Mouse (Mus musculus): ENCODE measurements around the gene F9.
A peak's percentile ranks its signal among the peaks of the same experiment; 100 is the strongest.
"Not testable (repeated sequence)": the region's sequence is repeated elsewhere in the genome, so short reads cannot be mapped to it uniquely, and the experiment has no call there.

The F9 gene

DNA sequence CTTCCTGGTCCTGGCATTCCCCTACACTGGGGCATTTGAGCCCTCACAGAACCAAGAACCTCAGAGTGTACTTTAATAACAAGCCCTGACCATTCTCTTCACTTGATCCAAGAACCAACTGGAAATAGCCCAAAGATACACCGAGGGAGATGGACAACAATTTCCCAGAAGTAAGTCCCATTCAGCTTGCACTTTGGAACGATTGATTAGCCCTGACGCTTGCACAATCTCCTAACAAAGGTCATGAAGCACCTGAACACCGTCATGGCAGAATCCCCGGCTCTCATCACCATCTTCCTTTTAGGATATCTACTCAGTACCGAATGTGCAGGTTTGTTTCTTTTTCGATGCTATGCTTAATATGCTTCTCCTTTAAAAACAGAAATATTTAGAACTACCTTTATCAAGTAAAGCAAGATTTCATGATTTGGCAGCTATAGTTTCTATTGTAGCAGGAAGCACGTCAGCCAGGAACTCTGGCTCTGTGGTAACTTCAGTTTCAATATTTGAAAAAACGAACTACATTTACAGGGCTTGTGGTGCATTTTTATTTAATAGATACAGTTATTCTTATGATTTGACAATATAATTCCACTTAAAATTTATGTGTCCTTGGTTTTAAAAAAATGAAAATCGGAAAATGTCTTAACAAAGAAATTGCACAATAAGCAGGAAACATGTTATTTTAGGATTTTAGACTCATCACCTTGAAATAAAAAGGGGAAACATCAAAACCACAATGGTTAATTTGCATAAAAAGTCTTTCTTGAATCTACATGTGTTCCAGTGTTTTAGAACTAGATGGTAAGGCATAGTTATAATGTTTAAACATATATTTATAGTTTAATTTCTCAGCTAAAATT, at the start of gene F9:
TSS of gene F9 (plus strand) at position 244 of the 863 bp plus-strand sequence.
- no peak for DNase-seq

DNA sequence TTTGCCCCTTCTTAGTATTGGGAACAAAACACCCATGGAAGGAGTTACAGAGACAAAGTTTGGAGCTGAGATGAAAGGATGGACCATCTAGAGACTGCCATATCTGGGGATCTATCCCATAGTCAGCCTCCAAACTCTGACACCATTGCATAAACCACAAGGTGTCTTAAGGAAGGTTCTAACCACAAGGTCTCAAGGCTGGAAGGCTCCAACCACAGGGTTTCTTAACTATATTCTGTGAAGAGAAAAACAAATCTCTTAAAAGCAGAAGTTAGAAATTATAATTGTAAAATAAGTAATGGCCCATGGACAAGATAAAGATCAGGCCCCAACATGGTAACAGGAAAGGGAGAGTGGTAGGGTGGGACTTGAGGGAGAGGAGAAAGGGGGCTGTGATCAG, 29.5 kb upstream of the F9 start:
- not testable (repeated sequence) for DNase-seq

DNA sequence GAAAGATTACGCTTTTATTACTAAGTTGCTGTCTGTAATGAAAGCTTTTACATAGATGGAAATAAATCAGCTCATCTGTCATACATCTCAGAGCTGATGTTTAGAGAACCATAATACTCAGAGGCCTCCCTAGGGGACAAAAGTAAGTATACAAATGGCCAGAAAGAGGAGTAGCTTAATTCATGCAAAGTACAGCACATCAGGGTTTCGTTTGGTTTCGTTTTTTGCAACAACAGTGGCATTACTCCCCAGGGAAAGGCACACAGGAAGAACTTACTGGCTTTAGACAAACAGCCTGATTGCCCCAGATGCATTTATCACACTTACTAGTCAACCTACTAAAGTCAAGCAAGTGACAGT, 800 bp downstream of the F9 start:
- no peak for DNase-seq

DNA sequence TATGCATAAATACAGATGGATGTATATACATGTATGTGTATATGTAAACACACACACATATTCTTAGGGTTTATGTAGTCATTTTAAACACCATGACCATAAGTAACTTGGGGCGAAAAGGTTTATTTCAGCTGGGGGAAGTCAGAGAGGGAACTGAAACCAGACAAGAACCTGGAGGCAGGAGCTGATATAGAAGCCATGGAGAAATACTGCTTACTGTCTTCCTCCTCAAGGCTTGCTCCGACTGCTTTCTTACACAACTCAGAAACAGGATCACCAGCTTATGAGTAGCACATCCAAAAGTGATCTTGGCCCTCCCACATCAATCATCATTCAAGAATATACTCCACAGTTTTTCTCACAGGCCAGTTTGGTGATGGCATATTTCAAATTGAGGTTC, 2.2 kb downstream of the F9 start:
- DNase-seq: no peak

DNA sequence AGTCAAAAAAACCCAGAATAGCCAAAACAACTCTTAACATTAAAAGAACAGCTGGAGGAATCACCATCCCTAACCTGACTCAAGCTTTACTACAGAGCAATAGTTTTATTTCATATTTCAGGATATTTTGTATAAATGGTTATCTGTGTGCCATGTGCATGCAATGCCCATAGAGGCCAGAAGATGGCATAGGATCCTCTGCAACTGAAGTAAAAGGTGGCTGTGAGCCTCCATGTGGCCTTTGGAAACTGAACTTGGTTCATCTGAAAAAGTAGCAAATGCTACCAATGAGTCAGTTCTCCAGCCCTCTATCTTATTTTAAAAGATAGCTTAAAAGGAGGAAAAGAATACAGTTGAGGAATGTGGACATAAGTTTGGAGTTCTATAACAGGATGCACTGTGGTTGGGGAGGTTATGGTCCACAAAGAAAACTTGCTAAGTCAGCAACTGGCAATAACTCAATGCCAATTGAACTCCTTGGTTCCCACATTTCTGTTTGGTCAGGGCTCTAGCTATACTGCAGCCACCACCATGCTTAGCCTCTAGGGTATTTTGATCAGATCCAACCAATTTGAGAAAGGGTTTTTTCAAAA, 13.9 kb downstream of the F9 start:
- DNase-seq: no peak

DNA sequence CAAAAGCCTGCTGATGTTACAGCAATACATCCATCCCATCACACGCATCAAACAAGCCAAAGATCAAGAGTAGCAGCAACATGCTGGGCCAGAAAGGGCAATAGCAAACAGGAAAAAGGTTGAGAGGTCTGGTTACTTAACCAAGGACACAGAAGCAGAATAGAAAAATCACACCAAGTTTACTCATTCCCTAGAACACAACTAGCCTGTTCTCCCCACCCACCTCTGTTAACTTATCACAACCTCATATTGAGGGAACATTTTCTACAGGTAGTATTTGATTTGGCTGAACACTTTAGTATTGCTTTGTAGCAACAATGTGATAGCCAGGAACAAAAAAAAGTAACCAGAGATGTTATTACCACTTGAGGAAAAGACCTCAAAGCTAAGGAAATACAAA, 15.3 kb downstream of the F9 start:
- DNase-seq: no peak

DNA sequence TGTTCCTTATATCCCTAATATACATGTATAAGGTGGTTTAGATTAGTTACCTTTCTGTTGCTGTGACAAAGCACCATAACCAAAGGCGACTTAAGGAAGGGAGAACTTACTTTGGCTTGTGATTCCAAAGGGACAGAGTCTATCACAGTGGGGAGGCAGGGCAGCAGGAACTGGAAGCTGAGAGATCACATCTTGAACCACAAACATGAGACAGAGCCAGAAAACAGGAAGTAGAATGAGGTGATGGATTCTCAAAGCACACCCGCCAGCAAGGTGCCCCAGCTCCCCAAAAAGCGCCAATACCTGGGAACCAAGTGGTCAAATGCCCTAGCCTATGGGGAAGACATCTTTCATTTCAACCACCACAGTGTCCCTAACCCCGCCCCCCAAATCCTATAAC, 21.7 kb downstream of the F9 start:
- DNase-seq: no peak

DNA sequence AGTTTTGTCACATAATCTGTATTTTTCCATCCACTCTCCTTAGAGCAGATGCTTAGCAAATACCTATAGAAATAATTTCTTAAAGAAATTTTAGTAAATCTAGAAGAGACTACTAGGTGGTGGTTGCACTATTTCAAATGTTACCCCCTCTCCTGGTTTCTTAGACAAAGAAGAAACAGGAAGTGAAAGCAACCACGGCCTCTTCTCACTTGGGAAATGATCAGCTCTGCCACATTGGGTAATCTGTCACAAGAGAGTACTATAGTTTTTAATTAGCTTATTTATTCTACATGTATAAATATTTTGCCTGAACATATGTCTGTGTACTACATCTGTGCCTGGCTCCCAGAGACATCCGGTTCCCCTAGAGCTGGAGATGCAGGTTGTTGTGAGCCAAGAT, 22.3 kb downstream of the F9 start:
- no peak for DNase-seq

DNA sequence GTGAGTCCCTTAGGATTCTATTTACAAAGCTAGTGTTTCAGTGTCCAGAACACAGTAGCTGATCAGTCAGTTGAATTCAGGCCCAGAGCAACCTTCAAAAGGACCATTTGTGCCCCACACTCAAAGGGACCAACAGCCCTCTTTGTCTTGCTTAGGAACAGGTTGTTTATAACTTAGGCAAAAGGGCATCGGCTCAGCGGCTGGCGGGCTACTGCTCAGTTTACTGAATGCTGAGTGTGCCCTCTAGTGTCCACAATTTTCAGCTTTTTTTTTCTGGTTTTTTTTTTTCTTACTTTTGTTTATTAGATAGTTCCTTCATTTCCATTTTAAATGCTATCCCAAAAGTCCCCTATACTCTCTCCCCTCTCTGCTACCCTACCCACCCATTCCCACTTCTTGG, 27.4 kb downstream of the F9 start:
- DNase-seq: peak; percentile 5

DNA sequence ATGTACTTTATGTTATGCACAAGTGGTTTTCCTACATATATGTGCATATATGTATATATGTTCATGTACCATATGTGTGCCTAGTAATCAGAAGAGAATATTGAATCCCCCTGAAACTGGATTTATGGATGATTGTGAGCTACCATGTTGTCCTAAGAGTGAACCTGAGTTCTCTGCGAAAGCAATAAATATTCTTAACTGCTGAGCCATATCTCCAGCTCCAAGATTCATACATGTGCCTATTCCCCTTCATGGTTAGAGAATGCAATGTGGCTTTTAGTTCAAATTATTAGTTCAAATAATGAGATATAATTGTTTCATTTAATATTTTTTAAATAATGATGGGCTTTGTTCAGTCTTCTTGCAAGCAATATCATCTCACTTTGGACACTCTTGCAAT, 55.5 kb downstream of the F9 start:
- DNase-seq: no peak

DNA sequence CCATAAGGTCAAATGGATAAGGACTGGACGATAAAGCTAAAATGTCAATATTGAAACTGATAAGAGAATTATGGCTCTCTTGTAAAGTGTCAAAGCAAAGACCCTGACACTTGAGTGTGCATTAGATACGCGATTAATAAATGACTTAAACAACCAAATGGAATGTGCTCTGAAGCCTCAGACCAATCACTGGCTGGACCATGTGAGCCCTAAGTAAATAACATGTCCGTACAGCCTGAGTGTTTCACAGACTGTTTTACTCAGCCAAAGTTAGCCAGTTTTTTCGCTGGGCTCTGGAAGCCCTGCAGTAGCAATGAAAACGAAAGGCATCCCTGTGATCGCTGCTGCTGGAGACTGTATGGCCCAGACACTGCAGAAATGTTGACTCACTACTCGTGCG, 55.9 kb downstream of the F9 start:
- no peak for DNase-seq

DNA sequence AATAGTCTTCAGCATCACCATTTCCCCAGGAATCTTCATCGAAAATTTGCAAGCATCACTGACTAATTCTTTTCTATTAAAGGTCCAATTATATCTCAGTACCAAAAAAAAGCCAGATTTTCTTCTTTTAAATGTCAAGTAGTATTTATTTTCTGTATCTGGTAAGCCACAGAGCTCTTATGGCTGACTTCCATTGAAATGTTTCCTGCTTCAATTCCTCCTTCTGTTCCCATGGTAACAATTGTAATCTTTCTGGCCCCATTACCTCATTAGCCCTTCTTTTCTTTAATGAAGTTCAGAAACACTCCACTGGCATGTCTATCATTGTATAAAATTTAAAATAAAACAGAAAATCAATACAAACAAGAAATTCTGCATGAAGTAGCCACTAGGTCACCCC, 76.1 kb downstream of the F9 start:
- no peak for DNase-seq

Data from liver (tissue).